ENCODE assay signal across 7 mouse cellular contexts in genomic region chr4:148139767-148140097, GRCm38 (mm10). TPM values are rescaled to one million over a fixed set of nuclear protein-coding genes. Genes with fewer than 3 reads are reported as not detected.
A peak's percentile ranks its signal among the peaks of the same experiment; 100 is the strongest.
DNase-seq lines count a peak whose midpoint lies in the region; ATAC-seq and TF ChIP-seq lines count a peak whose summit lies in the region.

No protein-coding gene starts in this region.

- no peak for DNase-seq in spleen, adult 2 months (ENCODE audit: low read depth in 1 of 2, low spot score in 2 of 2)
- DNase-seq in spleen, postnatal 4 days (ENCODE audit: low spot score in 2 of 2) = no peak
- DNase-seq in MN1 (ENCODE audit: low spot score) = no peak
- no peak for DNase-seq in left cerebral cortex, postnatal 14 days (ENCODE audit: low spot score in 2 of 2)

- H3K36me3 ChIP-seq in spleen, adult 2 months (ENCODE audit: control insufficient read depth, insufficient read depth, low read length) = no peaks in the 10 kb centered on the region
- H3K36me3 ChIP-seq in forebrain, embryonic 13.5 days (ENCODE audit: poor library complexity, severe bottlenecking) = peaks cover 13% of the 10 kb centered on the region
- H3K36me3 ChIP-seq in liver, embryonic 12.5 days = peaks cover 6% of the 10 kb centered on the region
- H3K36me3 ChIP-seq in stomach, embryonic 16.5 days (ENCODE audit: control insufficient read depth, insufficient read depth, low read length) = no peaks in the 10 kb centered on the region

- no peak for TF ChIP-seq CTCF in spleen, adult 2 months (IDR thresholded peaks at IDR 0.05; ENCODE audit: extremely low read depth, insufficient read depth, insufficient read length, insufficient replicate concordance)

- intact Hi-C loops in left cerebral cortex, postnatal 14 days (cut with DNase I) = no loop called here

- peak; percentile 13 for ATAC-seq in forebrain, embryonic 13.5 days
- ATAC-seq in liver, embryonic 12.5 days = peak; percentile 8
- ATAC-seq in stomach, embryonic 16.5 days (ENCODE audit: insufficient read depth, low FRiP score) = peak; percentile 19; the same call in 1 of the 2 replicates

- no peaks in the 10 kb centered on the region for H3K4me1 ChIP-seq in spleen, adult 2 months (ENCODE audit: control insufficient read depth, insufficient read depth, insufficient read length)
- peaks cover 16% of the 10 kb centered on the region for H3K4me1 ChIP-seq in forebrain, embryonic 13.5 days
- H3K4me1 ChIP-seq in liver, embryonic 12.5 days = peaks cover 16% of the 10 kb centered on the region
- peaks cover 10% of the 10 kb centered on the region; the same call in 1 of the 2 replicates for H3K4me1 ChIP-seq in stomach, embryonic 16.5 days (ENCODE audit: control insufficient read depth, insufficient read depth, low read length)

- H3K27me3 ChIP-seq in spleen, adult 2 months (ENCODE audit: control insufficient read depth, insufficient read depth, low read length) = no peaks in the 10 kb centered on the region
- H3K27me3 ChIP-seq in forebrain, embryonic 13.5 days = peaks cover 10% of the 10 kb centered on the region; the same call in 1 of the 2 replicates
- H3K27me3 ChIP-seq in liver, embryonic 12.5 days (replicated peaks) = peaks cover 39% of the 10 kb centered on the region
- peaks cover 9% of the 10 kb centered on the region for H3K27me3 ChIP-seq in stomach, embryonic 16.5 days (ENCODE audit: control insufficient read depth, insufficient read depth, low read length)

- peak overlapping the region; percentile 64 for H3K27ac ChIP-seq in spleen, adult 2 months (ENCODE audit: insufficient read depth, low read length)
- peak overlapping the region; percentile 94 for H3K27ac ChIP-seq in forebrain, embryonic 13.5 days
- H3K27ac ChIP-seq in liver, embryonic 12.5 days = peak overlapping the region; percentile 75; the same call in 1 of the 2 replicates
- peak overlapping the region; percentile 90 for H3K27ac ChIP-seq in stomach, embryonic 16.5 days (ENCODE audit: low read length)

- H3K4me2 ChIP-seq in forebrain, embryonic 13.5 days = peak overlapping the region; percentile 89
- peak overlapping the region; percentile 87 for H3K4me2 ChIP-seq in liver, embryonic 12.5 days
- peak overlapping the region; percentile 97 for H3K4me2 ChIP-seq in stomach, embryonic 16.5 days (ENCODE audit: low read depth, low read length)

- no peaks in the 10 kb centered on the region for H3K9me3 ChIP-seq in forebrain, embryonic 13.5 days (replicated peaks)
- no peaks in the 10 kb centered on the region for H3K9me3 ChIP-seq in liver, embryonic 12.5 days (replicated peaks)
- no peaks in the 10 kb centered on the region for H3K9me3 ChIP-seq in stomach, embryonic 16.5 days (replicated peaks; ENCODE audit: control insufficient read depth, low read length)

- under 1% methylated on average over 12 of the region's 12 CpGs for WGBS in spleen, adult 2 months
- WGBS in forebrain, embryonic 13.5 days = under 1% methylated on average over 12 of the region's 12 CpGs
- under 1% methylated on average over 12 of the region's 12 CpGs for WGBS in liver, embryonic 12.5 days (ENCODE audit: insufficient replicate concordance)
- WGBS in stomach, embryonic 16.5 days = 1% methylated on average over 12 of the region's 12 CpGs

- peak overlapping the region; percentile 77 for H3K9ac ChIP-seq in forebrain, embryonic 13.5 days
- peak overlapping the region; percentile 69 for H3K9ac ChIP-seq in liver, embryonic 12.5 days
- H3K9ac ChIP-seq in stomach, embryonic 16.5 days (ENCODE audit: low read length) = peak overlapping the region; percentile 84

- no peak for TF ChIP-seq POLR2A in spleen, adult 2 months (IDR thresholded peaks at IDR 0.05; ENCODE audit: low read depth, low read length)

- H3K4me3 ChIP-seq in spleen, adult 2 months (ENCODE audit: extremely low read depth, insufficient read depth, insufficient read length) = peak overlapping the region; percentile 94
- peak overlapping the region; percentile 55 for H3K4me3 ChIP-seq in forebrain, embryonic 13.5 days
- H3K4me3 ChIP-seq in liver, embryonic 12.5 days = peak overlapping the region; percentile 73
- H3K4me3 ChIP-seq in stomach, embryonic 16.5 days (replicated peaks; ENCODE audit: low read length) = peak overlapping the region; percentile 89

RNA-seq across cellular contexts. Expression of gene Draxin, which starts 9.2 kb away (rescaled TPM):
- 1.9 and 2.5 TPM in 2 replicates for polyA plus RNA-seq in spleen, adult 2 months (2012; rRNA removed)
- 11.7 and 12.5 TPM in 2 replicates for polyA plus RNA-seq in forebrain, embryonic 13.5 days (2015; fragmentation: Nextera tagmentation; extraction: Ambion mirVana)
- polyA plus RNA-seq in liver, embryonic 12.5 days (2016; fragmentation: Nextera tagmentation; extraction: Ambion mirVana) = 0.08 TPM in 2 replicates
- 0.04 and 0.06 TPM in 2 replicates for polyA plus RNA-seq in stomach, embryonic 16.5 days (2015; fragmentation: Nextera tagmentation; extraction: Ambion mirVana)
- total RNA-seq in left cerebral cortex, postnatal 14 days (2021) = 1 to 10 TPM in 1 of 2 experiments, under 1 TPM in 1; 0.46 to 1.2 TPM

RNA-seq across cellular contexts. Expression of gene Mad2l2, which starts 9.5 kb away (rescaled TPM):
- 21.0 and 24.7 TPM in 2 replicates for polyA plus RNA-seq in spleen, adult 2 months (2012; rRNA removed)
- 96.6 and 107 TPM in 2 replicates for polyA plus RNA-seq in forebrain, embryonic 13.5 days (2015; fragmentation: Nextera tagmentation; extraction: Ambion mirVana)
- polyA plus RNA-seq in liver, embryonic 12.5 days (2016; fragmentation: Nextera tagmentation; extraction: Ambion mirVana) = 24.2 and 25.5 TPM in 2 replicates
- polyA plus RNA-seq in stomach, embryonic 16.5 days (2015; fragmentation: Nextera tagmentation; extraction: Ambion mirVana) = 35.1 and 36.1 TPM in 2 replicates
- total RNA-seq in left cerebral cortex, postnatal 14 days (2021) = 10 to 100 TPM; 10.1 to 16.2 TPM

RNA-seq across cellular contexts. Expression of gene Fbxo6, which starts 12.2 kb away (rescaled TPM):
- polyA plus RNA-seq in spleen, adult 2 months (2012; rRNA removed) = 30.8 and 31.6 TPM in 2 replicates
- polyA plus RNA-seq in forebrain, embryonic 13.5 days (2015; fragmentation: Nextera tagmentation; extraction: Ambion mirVana) = 14.2 and 16.7 TPM in 2 replicates
- 20.5 and 28.7 TPM in 2 replicates for polyA plus RNA-seq in liver, embryonic 12.5 days (2016; fragmentation: Nextera tagmentation; extraction: Ambion mirVana)
- 16.2 and 17.4 TPM in 2 replicates for polyA plus RNA-seq in stomach, embryonic 16.5 days (2015; fragmentation: Nextera tagmentation; extraction: Ambion mirVana)
- 10 to 100 TPM; 25.7 to 29.4 TPM for total RNA-seq in left cerebral cortex, postnatal 14 days (2021)

RNA-seq across cellular contexts. Expression of gene Fbxo44, which starts 20.6 kb away (rescaled TPM):
- polyA plus RNA-seq in spleen, adult 2 months (2012; rRNA removed) = 3.5 and 8.1 TPM in 2 replicates
- polyA plus RNA-seq in forebrain, embryonic 13.5 days (2015; fragmentation: Nextera tagmentation; extraction: Ambion mirVana) = 62.4 and 71.9 TPM in 2 replicates
- 1.6 and 1.7 TPM in 2 replicates for polyA plus RNA-seq in liver, embryonic 12.5 days (2016; fragmentation: Nextera tagmentation; extraction: Ambion mirVana)
- polyA plus RNA-seq in stomach, embryonic 16.5 days (2015; fragmentation: Nextera tagmentation; extraction: Ambion mirVana) = 6.5 and 7.5 TPM in 2 replicates
- 100 to 1,000 TPM; 101 to 105 TPM for total RNA-seq in left cerebral cortex, postnatal 14 days (2021)

RNA-seq across cellular contexts. Expression of gene Fbxo2, which starts 20.7 kb away (rescaled TPM):
- 0.14 and 0.28 TPM in 2 replicates for polyA plus RNA-seq in spleen, adult 2 months (2012; rRNA removed)
- polyA plus RNA-seq in forebrain, embryonic 13.5 days (2015; fragmentation: Nextera tagmentation; extraction: Ambion mirVana) = 1.0 TPM in 2 replicates
- 0.43 and 0.50 TPM in 2 replicates for polyA plus RNA-seq in liver, embryonic 12.5 days (2016; fragmentation: Nextera tagmentation; extraction: Ambion mirVana)
- polyA plus RNA-seq in stomach, embryonic 16.5 days (2015; fragmentation: Nextera tagmentation; extraction: Ambion mirVana) = 0.29 and 0.58 TPM in 2 replicates
- 10 to 100 TPM; 45.6 to 55.4 TPM for total RNA-seq in left cerebral cortex, postnatal 14 days (2021)
